Mouse (Mus musculus) lung, adult 2 months (tissue): ENCODE data around the gene Tet1.

Source experiments
- CTCF ChIP-seq: fragments of 200-500 bp; IDR thresholded peaks from 2 replicates; pipeline ENCODE4 v1.5.1; 2011; ENCODE audit warnings: mild to moderate bottlenecking, low read length, control low read depth; ENCODE audit not compliant: insufficient read depth
- POLR2A ChIP-seq: fragments of 200-500 bp; IDR thresholded peaks from 2 replicates; pipeline ENCODE4 v1.6.1; 2011; ENCODE audit warnings: low read depth, mild to moderate bottlenecking, control low read depth, low read length, borderline replicate concordance; ENCODE audit errors: extremely low read depth

GRCm38 (mm10) chr10:62858967-62859366, 49.8 kb downstream of the Tet1 start:
- TF ChIP-seq CTCF (no peak), POLR2A (no peak)
